Mouse (Mus musculus) midbrain, embryonic 13.5 days (tissue): ENCODE measurements around the gene Zfp266. TPM values are rescaled to one million over a fixed set of nuclear protein-coding genes. Genes with fewer than 3 reads are reported as not detected.

Experiments
- ATAC-seq: fragments of 200-750 bp; cut with Nextera tagmentation; 2 replicates; pipeline ENCODE4 v1.8.0; 2017; ENCODE audit warnings: mild to moderate bottlenecking, moderate TSS enrichment, moderate library complexity
- H3K27ac ChIP-seq: fragments of 300-500 bp; sonication (generic); 2 replicates; pipeline ENCODE4 v1.5.1; 2015; ENCODE audit warnings: inconsistent platforms, mild to moderate bottlenecking, moderate library complexity
- H3K27me3 ChIP-seq: fragments of 300-500 bp; sonication (generic); 2 replicates; pipeline ENCODE4 v1.6.1; 2015; ENCODE audit warnings: mild to moderate bottlenecking, inconsistent platforms
- H3K36me3 ChIP-seq: fragments of 300-500 bp; sonication (generic); 2 replicates; pipeline ENCODE4 v1.6.1; 2015; ENCODE audit warnings: mild to moderate bottlenecking, inconsistent platforms
- H3K4me1 ChIP-seq: fragments of 300-500 bp; sonication (generic); replicated peaks from 2 replicates; pipeline ENCODE4 v1.6.1; 2015; ENCODE audit warnings: inconsistent platforms
- H3K4me2 ChIP-seq: fragments of 300-500 bp; sonication (generic); replicated peaks from 2 replicates; pipeline ENCODE4 v1.6.1; 2015; ENCODE audit warnings: moderate library complexity, mild to moderate bottlenecking, inconsistent platforms
- H3K4me3 ChIP-seq: fragments of 300-500 bp; sonication (generic); replicated peaks from 2 replicates; pipeline ENCODE4 v1.5.1; 2015; ENCODE audit warnings: mild to moderate bottlenecking, inconsistent platforms
- H3K9ac ChIP-seq: fragments of 300-500 bp; sonication (generic); replicated peaks from 2 replicates; pipeline ENCODE4 v1.6.1; 2015; ENCODE audit warnings: mild to moderate bottlenecking, inconsistent platforms
- H3K9me3 ChIP-seq: fragments of 300-500 bp; sonication (generic); 2 replicates; pipeline ENCODE4 v1.6.1; 2016; ENCODE audit warnings: mild to moderate bottlenecking, inconsistent platforms
- WGBS: fragments of 180-500 bp; shearing (Covaris S2); methylation state at CpG from one replicate; pipeline ENCODE4 v1.1.7; 2015; 5-methylcytosine and 5-hydroxymethylcytosine counted together
- polyA plus RNA-seq: library from polyadenylated mRNA; unstranded; fragments of >200 nt; fragmentation: Nextera tagmentation; extraction: Ambion mirVana; gene quantifications from 2 replicates; pipeline ENCODE4 v1.2.1, GENCODE M21; 2015

The Zfp266 gene
- polyA plus RNA-seq, 1 experiment from 2014 or later = 143 TPM

- no peak overlapping the region for H3K27ac ChIP-seq
- H3K36me3 ChIP-seq = peaks cover 28% of the 10 kb centered on the region
- no peaks in the 10 kb centered on the region for H3K9me3 ChIP-seq
- H3K4me1 ChIP-seq = peaks cover 38% of the 10 kb centered on the region
- H3K9ac ChIP-seq = no peak overlapping the region
- 89% methylated on average over 5 of the region's 5 CpGs for WGBS
- no peak overlapping the region for H3K4me3 ChIP-seq
- no peak overlapping the region for H3K4me2 ChIP-seq
- no peak for ATAC-seq
- no peaks in the 10 kb centered on the region for H3K27me3 ChIP-seq
These were observed 31.7 kb downstream of the Zfp266 start for GRCm38 (mm10) chr9:20489536-20489935.

- Histone ChIP-seq H3K9me3 (no peaks in the 10 kb centered on the region), H3K4me1 (no peaks in the 10 kb centered on the region), H3K9ac (no peak overlapping the region), H3K27me3 (no peaks in the 10 kb centered on the region), H3K4me2 (no peak overlapping the region), H3K4me3 (no peak overlapping the region), H3K36me3 (peaks cover 83% of the 10 kb centered on the region), H3K27ac (no peak overlapping the region)
- no peak for ATAC-seq
- 90% methylated on average over 5 of the region's 5 CpGs for WGBS
These were observed 41.8 kb downstream of the Zfp266 start for GRCm38 (mm10) chr9:20479396-20479795.

GRCm38 (mm10) chr9:20476632-20477031, 44.6 kb downstream of the Zfp266 start:
- no peak overlapping the region for H3K4me2 ChIP-seq
- no peak overlapping the region for H3K9ac ChIP-seq
- no peaks in the 10 kb centered on the region for H3K27me3 ChIP-seq
- H3K27ac ChIP-seq = no peak overlapping the region
- H3K36me3 ChIP-seq = peaks cover 84% of the 10 kb centered on the region
- no peaks in the 10 kb centered on the region for H3K9me3 ChIP-seq
- H3K4me1 ChIP-seq = no peaks in the 10 kb centered on the region
- H3K4me3 ChIP-seq = no peak overlapping the region
- ATAC-seq = no peak
- 97% methylated on average over 1 of the region's 1 CpGs for WGBS

GRCm38 (mm10) chr9:20466761-20467442, 54.3 kb downstream of the Zfp266 start:
- H3K9ac ChIP-seq = no peak overlapping the region
- ATAC-seq = peak; percentile 76
- no peak overlapping the region for H3K4me3 ChIP-seq
- no peaks in the 10 kb centered on the region for H3K27me3 ChIP-seq
- peaks cover 35% of the 10 kb centered on the region for H3K36me3 ChIP-seq
- H3K27ac ChIP-seq = no peak overlapping the region
- peaks cover 7% of the 10 kb centered on the region for H3K9me3 ChIP-seq
- no peaks in the 10 kb centered on the region for H3K4me1 ChIP-seq
- 56% methylated on average over 7 of the region's 7 CpGs for WGBS
- H3K4me2 ChIP-seq = no peak overlapping the region

- H3K9ac ChIP-seq = peak within 1 kb of the TSS; percentile 92
- peaks cover 23% of the 10 kb centered on the region for H3K36me3 ChIP-seq
- no peaks in the 10 kb centered on the region for H3K9me3 ChIP-seq
- under 1% methylated on average over 48 of the region's 48 CpGs for WGBS
- H3K27ac ChIP-seq = peak within 1 kb of the TSS; percentile 84
- H3K4me2 ChIP-seq = peak within 1 kb of the TSS; percentile 81
- ATAC-seq = peak; percentile 94
- peaks cover 20% of the 10 kb centered on the region for H3K4me1 ChIP-seq
- H3K27me3 ChIP-seq = no peaks in the 10 kb centered on the region
- H3K4me3 ChIP-seq = peak within 1 kb of the TSS; percentile 88
These were observed 61.6 kb downstream of the Zfp266 start, which contains the start of gene Zfp26 for GRCm38 (mm10) chr9:20459377-20460317. Gene Zfp26 (minus strand): TSS chr9:20460162.

GRCm38 (mm10) chr9:20453647-20454046, 67.6 kb downstream of the Zfp266 start:
- no peak overlapping the region for H3K4me2 ChIP-seq
- no peak overlapping the region for H3K4me3 ChIP-seq
- no peak overlapping the region for H3K9ac ChIP-seq
- 95% methylated on average over 4 of the region's 4 CpGs for WGBS
- H3K27me3 ChIP-seq = no peaks in the 10 kb centered on the region
- no peak for ATAC-seq
- H3K9me3 ChIP-seq = no peaks in the 10 kb centered on the region
- peaks cover 55% of the 10 kb centered on the region for H3K36me3 ChIP-seq
- no peak overlapping the region for H3K27ac ChIP-seq
- H3K4me1 ChIP-seq = peaks cover 10% of the 10 kb centered on the region

- WGBS = 92% methylated on average over 1 of the region's 1 CpGs
- Histone ChIP-seq H3K9me3 (no peaks in the 10 kb centered on the region), H3K9ac (no peak overlapping the region), H3K27ac (no peak overlapping the region), H3K4me2 (no peak overlapping the region), H3K4me3 (no peak overlapping the region), H3K4me1 (no peaks in the 10 kb centered on the region), H3K36me3 (peaks cover 54% of the 10 kb centered on the region), H3K27me3 (no peaks in the 10 kb centered on the region)
- no peak for ATAC-seq
These were observed 69.7 kb downstream of the Zfp266 start for GRCm38 (mm10) chr9:20451493-20451892.

Other genes with a start within 250 kb of the Zfp266 start
- gene Olfr39, start 239.1 kb downstream of the Zfp266 start, polyA plus RNA-seq = not detected in 2 replicates
- not detected in 2 replicates for gene Olfr873, start 222.9 kb downstream of the Zfp266 start, polyA plus RNA-seq
- 0.13 TPM in 1 of 2 replicates, not detected in the other for gene Olfr18, start 185.3 kb downstream of the Zfp266 start, polyA plus RNA-seq
- 41.5 and 45.4 TPM in 2 replicates for gene Zfp560, start 136.2 kb downstream of the Zfp266 start, polyA plus RNA-seq
- 17.5 and 20.1 TPM in 2 replicates for gene Zfp26, start 61.3 kb downstream of the Zfp266 start, polyA plus RNA-seq
- gene Zfp426, start 28.7 kb downstream of the Zfp266 start, polyA plus RNA-seq = 33.1 and 35.4 TPM in 2 replicates
- gene Zfp846, start 59.9 kb upstream of the Zfp266 start, polyA plus RNA-seq = 47.1 and 50.1 TPM in 2 replicates
- gene Ubl5, start 121.5 kb upstream of the Zfp266 start, polyA plus RNA-seq = 541 and 558 TPM in 2 replicates
- gene Fbxl12, start 123.3 kb upstream of the Zfp266 start, polyA plus RNA-seq = 17.7 and 19.0 TPM in 2 replicates
- gene Pin1, start 130.7 kb upstream of the Zfp266 start, polyA plus RNA-seq = 62.0 and 63.2 TPM in 2 replicates
- 92.0 and 96.7 TPM in 2 replicates for gene Olfm2, start 224.9 kb upstream of the Zfp266 start, polyA plus RNA-seq